Mouse (Mus musculus): Measurements from ENCODE around the gene Serinc5.

Gene Serinc5

GRCm38 (mm10) chr13:92704189-92704588 lies 93.3 kb downstream of the Serinc5 start:
- DNase-seq (ENCODE audit: low read depth, low spot score): no peak

GRCm38 (mm10) chr13:92705016-92705535 lies 94.2 kb downstream of the Serinc5 start:
- DNase-seq (ENCODE audit: low read depth, low spot score): no peak

GRCm38 (mm10) chr13:92706342-92707061 lies 95.6 kb downstream of the Serinc5 start:
- DNase-seq (ENCODE audit: low read depth, low spot score): no peak

GRCm38 (mm10) chr13:92707941-92708340 lies 97.0 kb downstream of the Serinc5 start:
- DNase-seq (ENCODE audit: low read depth, low spot score): no peak

- no peak for DNase-seq (ENCODE audit: low read depth, low spot score)
Measured at GRCm38 (mm10) chr13:92708466-92708865, 97.6 kb downstream of the Serinc5 start.

- DNase-seq (ENCODE audit: low read depth, low spot score): no peak
Measured at GRCm38 (mm10) chr13:92709535-92709934, 98.6 kb downstream of the Serinc5 start.

GRCm38 (mm10) chr13:92710361-92710760 lies 99.5 kb downstream of the Serinc5 start:
- DNase-seq (ENCODE audit: low read depth, low spot score): no peak

GRCm38 (mm10) chr13:92711821-92712220 lies 100.9 kb downstream of the Serinc5 start:
- DNase-seq (ENCODE audit: low read depth, low spot score): no peak

- DNase-seq (ENCODE audit: low read depth, low spot score): no peak
Measured at GRCm38 (mm10) chr13:92712619-92713018, 101.7 kb downstream of the Serinc5 start.

- DNase-seq (ENCODE audit: low read depth, low spot score): no peak
Measured at GRCm38 (mm10) chr13:92717851-92718665, 107.2 kb downstream of the Serinc5 start.

- no peak for DNase-seq (ENCODE audit: low read depth, low spot score)
Measured at GRCm38 (mm10) chr13:92721006-92721405, 110.1 kb downstream of the Serinc5 start.

GRCm38 (mm10) chr13:92722389-92722788 lies 111.5 kb downstream of the Serinc5 start:
- no peak for DNase-seq (ENCODE audit: low read depth, low spot score)

- DNase-seq (ENCODE audit: low read depth, low spot score): no peak
Measured at GRCm38 (mm10) chr13:92729811-92730210, 118.9 kb downstream of the Serinc5 start.

- no peak for DNase-seq (ENCODE audit: low read depth, low spot score)
Measured at GRCm38 (mm10) chr13:92731811-92732210, 120.9 kb downstream of the Serinc5 start.

GRCm38 (mm10) chr13:92732836-92733235 lies 121.9 kb downstream of the Serinc5 start:
- DNase-seq (ENCODE audit: low read depth, low spot score): no peak

GRCm38 (mm10) chr13:92733252-92733651 lies 122.4 kb downstream of the Serinc5 start:
- peak; percentile 54 for DNase-seq (ENCODE audit: low read depth, low spot score)

- no peak for DNase-seq (ENCODE audit: low read depth, low spot score)
Measured at GRCm38 (mm10) chr13:92733741-92734140, 122.8 kb downstream of the Serinc5 start.

- DNase-seq (ENCODE audit: low read depth, low spot score): peak; percentile 41
Measured at GRCm38 (mm10) chr13:92735693-92736092, 124.8 kb downstream of the Serinc5 start.

GRCm38 (mm10) chr13:92736516-92737300 lies 125.8 kb downstream of the Serinc5 start:
- DNase-seq (ENCODE audit: low read depth, low spot score): peak; percentile 46

GRCm38 (mm10) chr13:92738821-92739220 lies 127.9 kb downstream of the Serinc5 start:
- DNase-seq (ENCODE audit: low read depth, low spot score): no peak

GRCm38 (mm10) chr13:92739858-92740257 lies 129.0 kb downstream of the Serinc5 start:
- no peak for DNase-seq (ENCODE audit: low read depth, low spot score)

Data from mesoderm, embryonic 11.5 days (tissue).